Mouse (Mus musculus) heart, postnatal 36 days (tissue): ENCODE results near the gene Kcnab1. TPM values are rescaled to one million over a fixed set of nuclear protein-coding genes. Genes with fewer than 3 reads are reported as not detected.

Experiments used
- DNase-seq, 2 experiments: peaks; one replicate each; pipeline ENCODE4 v3.0.0; 2021 to 2022
- intact Hi-C: fragments of 180-260 bp; cut with DNase I; formaldehyde crosslinking; loops from one replicate; pipeline ENCODE4 v1.15.1; 2025
- total RNA-seq, 2 experiments: library from RNA; stranded (reverse); gene quantifications; 2 replicates each; pipeline ENCODE4 v1.2.3; 2021

The Kcnab1 gene
- total RNA-seq, 2 experiments from 2014 or later, result 2.3 to 3.5 TPM

- no peak for DNase-seq
- intact Hi-C loops, result no loop called here
Measured at GRCm38 (mm10) chr3:65405781-65406180, 296.6 kb downstream of the Kcnab1 start.

GRCm38 (mm10) chr3:65407891-65408290 lies 298.7 kb downstream of the Kcnab1 start:
- DNase-seq, result no peak
- intact Hi-C loops, result no loop called here

GRCm38 (mm10) chr3:65416571-65416970 lies 307.4 kb downstream of the Kcnab1 start:
- intact Hi-C loops, result no loop called here
- no peak for DNase-seq

GRCm38 (mm10) chr3:65417913-65418594 lies 308.9 kb downstream of the Kcnab1 start:
- intact Hi-C loops, result no loop called here
- no peak for DNase-seq

- intact Hi-C loops, result no loop called here
- DNase-seq, result no peak
Measured at GRCm38 (mm10) chr3:65419706-65420105, 310.5 kb downstream of the Kcnab1 start.
